Mouse (Mus musculus): ENCODE measurements around the gene Nfatc4. TPM values are rescaled to one million over a fixed set of nuclear protein-coding genes. Genes with fewer than 3 reads are reported as not detected.
A peak's percentile ranks its signal among the peaks of the same experiment; 100 is the strongest.

The Nfatc4 gene
- polyA plus RNA-seq (2012; rRNA removed) = 4.3 and 5.0 TPM in 2 replicates

GRCm38 (mm10) chr14:55822991-55823762 is at the start of gene Nfatc4:
Gene Nfatc4 (plus strand): TSS chr14:55823144.
- H3K4me3 ChIP-seq (ENCODE audit: insufficient read depth, low read depth, low read length) = peak within 1 kb of the TSS; percentile 46
- WGBS = under 1% methylated on average over 45 of the region's 46 CpGs
- DNase-seq = peak; percentile 78

GRCm38 (mm10) chr14:55776711-55777110 is 46.2 kb upstream of the Nfatc4 start:
- no peaks in the 10 kb centered on the region for H3K36me3 ChIP-seq (ENCODE audit: control insufficient read depth, insufficient read depth, low read length)
- WGBS = 76% methylated on average over 7 of the region's 7 CpGs
- TF ChIP-seq CTCF (conservative IDR thresholded peaks at IDR 0.05; ENCODE audit: insufficient read depth, insufficient read length, low read depth, low read length) (no peak), POLR2A (IDR thresholded peaks at IDR 0.05; ENCODE audit: low read depth, low read length) (no peak)
- no peaks in the 10 kb centered on the region for H3K4me1 ChIP-seq (ENCODE audit: control insufficient read depth, insufficient read depth, low read length)
- no peak overlapping the region for H3K4me3 ChIP-seq (ENCODE audit: insufficient read depth, low read depth, low read length)
- H3K27ac ChIP-seq (ENCODE audit: insufficient read depth, low read depth, low read length) = no peak overlapping the region
- DNase-seq = no peak
- no peaks in the 10 kb centered on the region for H3K27me3 ChIP-seq (replicated peaks; ENCODE audit: control insufficient read depth, insufficient read depth, low read length)

More at GRCm38 (mm10) chr14:55822991-55823762, at the start of gene Nfatc4:
- peaks cover 2% of the 10 kb centered on the region for H3K27me3 ChIP-seq (replicated peaks; ENCODE audit: control insufficient read depth, insufficient read depth, low read length)
- no peaks in the 10 kb centered on the region for H3K36me3 ChIP-seq (ENCODE audit: control insufficient read depth, insufficient read depth, low read length)
- no peaks in the 10 kb centered on the region for H3K4me1 ChIP-seq (ENCODE audit: control insufficient read depth, insufficient read depth, low read length)
- H3K27ac ChIP-seq (ENCODE audit: insufficient read depth, low read depth, low read length) = peak within 1 kb of the TSS; percentile 40; the same call in 1 of the 2 replicates
- TF ChIP-seq POLR2A (IDR thresholded peaks at IDR 0.05; ENCODE audit: low read depth, low read length) (no peak), CTCF (conservative IDR thresholded peaks at IDR 0.05; ENCODE audit: insufficient read depth, insufficient read length, low read depth, low read length) (no peak)

GRCm38 (mm10) chr14:55777176-55777575 is 45.8 kb upstream of the Nfatc4 start:
- Histone ChIP-seq H3K27ac (ENCODE audit: insufficient read depth, low read depth, low read length) (no peak overlapping the region), H3K4me1 (ENCODE audit: control insufficient read depth, insufficient read depth, low read length) (no peaks in the 10 kb centered on the region), H3K36me3 (ENCODE audit: control insufficient read depth, insufficient read depth, low read length) (no peaks in the 10 kb centered on the region), H3K4me3 (ENCODE audit: insufficient read depth, low read depth, low read length) (no peak overlapping the region), H3K27me3 (replicated peaks; ENCODE audit: control insufficient read depth, insufficient read depth, low read length) (no peaks in the 10 kb centered on the region)
- TF ChIP-seq POLR2A (IDR thresholded peaks at IDR 0.05; ENCODE audit: low read depth, low read length) = no peak
- no peak for TF ChIP-seq CTCF (conservative IDR thresholded peaks at IDR 0.05; ENCODE audit: insufficient read depth, insufficient read length, low read depth, low read length)
- DNase-seq = no peak
- WGBS = 53% methylated on average over 3 of the region's 3 CpGs

GRCm38 (mm10) chr14:55777806-55778205 is 45.1 kb upstream of the Nfatc4 start:
- no peak for TF ChIP-seq CTCF (conservative IDR thresholded peaks at IDR 0.05; ENCODE audit: insufficient read depth, insufficient read length, low read depth, low read length)
- TF ChIP-seq POLR2A (IDR thresholded peaks at IDR 0.05; ENCODE audit: low read depth, low read length) = no peak
- Histone ChIP-seq H3K36me3 (ENCODE audit: control insufficient read depth, insufficient read depth, low read length) (no peaks in the 10 kb centered on the region), H3K27ac (ENCODE audit: insufficient read depth, low read depth, low read length) (no peak overlapping the region), H3K4me1 (ENCODE audit: control insufficient read depth, insufficient read depth, low read length) (no peaks in the 10 kb centered on the region), H3K4me3 (ENCODE audit: insufficient read depth, low read depth, low read length) (no peak overlapping the region), H3K27me3 (replicated peaks; ENCODE audit: control insufficient read depth, insufficient read depth, low read length) (no peaks in the 10 kb centered on the region)
- DNase-seq = no peak
- 85% methylated on average over 11 of the region's 11 CpGs for WGBS

- no peak overlapping the region for H3K27ac ChIP-seq (ENCODE audit: insufficient read depth, low read depth, low read length)
- no peak for DNase-seq
- no peaks in the 10 kb centered on the region for H3K27me3 ChIP-seq (replicated peaks; ENCODE audit: control insufficient read depth, insufficient read depth, low read length)
- no peak overlapping the region for H3K4me3 ChIP-seq (ENCODE audit: insufficient read depth, low read depth, low read length)
- no peaks in the 10 kb centered on the region for H3K4me1 ChIP-seq (ENCODE audit: control insufficient read depth, insufficient read depth, low read length)
- no peaks in the 10 kb centered on the region for H3K36me3 ChIP-seq (ENCODE audit: control insufficient read depth, insufficient read depth, low read length)
- WGBS = 85% methylated on average over 15 of the region's 15 CpGs
- no peak for TF ChIP-seq POLR2A (IDR thresholded peaks at IDR 0.05; ENCODE audit: low read depth, low read length)
- TF ChIP-seq CTCF (conservative IDR thresholded peaks at IDR 0.05; ENCODE audit: insufficient read depth, insufficient read length, low read depth, low read length) = no peak
These were observed 44.3 kb upstream of the Nfatc4 start for GRCm38 (mm10) chr14:55778686-55779085.

GRCm38 (mm10) chr14:55779656-55780055 is 43.3 kb upstream of the Nfatc4 start:
- no peak for DNase-seq
- Histone ChIP-seq H3K4me1 (ENCODE audit: control insufficient read depth, insufficient read depth, low read length) (no peaks in the 10 kb centered on the region), H3K36me3 (ENCODE audit: control insufficient read depth, insufficient read depth, low read length) (no peaks in the 10 kb centered on the region), H3K27ac (ENCODE audit: insufficient read depth, low read depth, low read length) (no peak overlapping the region), H3K27me3 (replicated peaks; ENCODE audit: control insufficient read depth, insufficient read depth, low read length) (no peaks in the 10 kb centered on the region), H3K4me3 (ENCODE audit: insufficient read depth, low read depth, low read length) (no peak overlapping the region)
- 67% methylated on average over 16 of the region's 16 CpGs for WGBS
- no peak for TF ChIP-seq CTCF (conservative IDR thresholded peaks at IDR 0.05; ENCODE audit: insufficient read depth, insufficient read length, low read depth, low read length)
- TF ChIP-seq POLR2A (IDR thresholded peaks at IDR 0.05; ENCODE audit: low read depth, low read length) = no peak

- 82% methylated on average over 11 of the region's 11 CpGs for WGBS
- Histone ChIP-seq H3K4me1 (ENCODE audit: control insufficient read depth, insufficient read depth, low read length) (no peaks in the 10 kb centered on the region), H3K36me3 (ENCODE audit: control insufficient read depth, insufficient read depth, low read length) (no peaks in the 10 kb centered on the region), H3K27me3 (replicated peaks; ENCODE audit: control insufficient read depth, insufficient read depth, low read length) (no peaks in the 10 kb centered on the region), H3K4me3 (ENCODE audit: insufficient read depth, low read depth, low read length) (no peak overlapping the region), H3K27ac (ENCODE audit: insufficient read depth, low read depth, low read length) (no peak overlapping the region)
- DNase-seq = no peak
- TF ChIP-seq CTCF (conservative IDR thresholded peaks at IDR 0.05; ENCODE audit: insufficient read depth, insufficient read length, low read depth, low read length) = no peak
- no peak for TF ChIP-seq POLR2A (IDR thresholded peaks at IDR 0.05; ENCODE audit: low read depth, low read length)
These were observed 42.2 kb upstream of the Nfatc4 start for GRCm38 (mm10) chr14:55780736-55781135.

All from kidney, adult 2 months (tissue).